Mouse (Mus musculus) myocyte (in vitro differentiated cells): ENCODE data around the gene Rab25.

Experiments used
- CEBPB ChIP-seq: IDR thresholded peaks from 2 replicates; pipeline ENCODE4 v1.6.1; 2011; ENCODE audit warnings: mild to moderate bottlenecking, moderate library complexity; ENCODE audit not compliant: poor library complexity, insufficient read depth, severe bottlenecking
- E2F4 ChIP-seq: IDR thresholded peaks from one replicate; pipeline ENCODE4 v1.6.1; 2011; ENCODE audit warnings: mild to moderate bottlenecking, control low read depth, moderate library complexity; ENCODE audit not compliant: insufficient read depth
- MAX ChIP-seq: IDR thresholded peaks from one replicate; pipeline ENCODE4 v1.6.1; 2011; ENCODE audit warnings: low read depth, mild to moderate bottlenecking, control low read depth
- MYOD1 ChIP-seq, 3 experiments: IDR thresholded peaks; one replicate each; pipeline ENCODE4 v1.6.1; 2011; ENCODE audit warnings: control low read depth in 2 of 3, low read depth in 2 of 3, mild to moderate bottlenecking in 2 of 3, moderate library complexity in 1 of 3; ENCODE audit not compliant: insufficient read length in 2 of 3, control insufficient read depth in 1 of 3
- POLR2A ChIP-seq: IDR thresholded peaks from one replicate; pipeline ENCODE4 v1.6.1; 2011; ENCODE audit warnings: low read depth, mild to moderate bottlenecking, control low read depth, moderate library complexity; ENCODE audit not compliant: insufficient read length
- POLR2AphosphoS2 ChIP-seq: IDR thresholded peaks from one replicate; pipeline ENCODE4 v1.6.1; 2011; ENCODE audit warnings: low read depth, control low read depth; ENCODE audit not compliant: insufficient read length
- TCF12 ChIP-seq: IDR thresholded peaks from one replicate; pipeline ENCODE4 v1.6.1; 2011; ENCODE audit warnings: mild to moderate bottlenecking, control low read depth; ENCODE audit not compliant: poor library complexity, insufficient read depth, severe bottlenecking
- USF1 ChIP-seq: IDR thresholded peaks from one replicate; pipeline ENCODE4 v1.6.1; 2011; ENCODE audit warnings: low read depth, mild to moderate bottlenecking, control low read depth, moderate library complexity

- no peak for TF ChIP-seq CEBPB
- TF ChIP-seq POLR2A = no peak
- TF ChIP-seq USF1 = no peak
- no peak for TF ChIP-seq POLR2AphosphoS2
- no peak for TF ChIP-seq TCF12
- no peak for TF ChIP-seq MYOD1 (IDR thresholded peaks at IDR 0.05; ENCODE audit: control insufficient read depth in 1 of 3, insufficient read length in 2 of 3, low read depth in 2 of 3)
- TF ChIP-seq E2F4 = no peak
- TF ChIP-seq MAX = no peak
These were observed 42.3 kb downstream of the Rab25 start for GRCm38 (mm10) chr3:88505765-88506164.
